Mouse (Mus musculus) frontal cortex, adult (tissue): ENCODE data around the gene 4921539E11Rik.

ENCODE experiments used
- ATAC-seq: cut with Nextera tagmentation; 2 replicates; pipeline ENCODE4 v1.9.2; 2017; ENCODE audit warnings: mild to moderate bottlenecking, moderate library complexity, mixed read lengths; ENCODE audit not compliant: low TSS enrichment

4921539E11Rik gene

DNA sequence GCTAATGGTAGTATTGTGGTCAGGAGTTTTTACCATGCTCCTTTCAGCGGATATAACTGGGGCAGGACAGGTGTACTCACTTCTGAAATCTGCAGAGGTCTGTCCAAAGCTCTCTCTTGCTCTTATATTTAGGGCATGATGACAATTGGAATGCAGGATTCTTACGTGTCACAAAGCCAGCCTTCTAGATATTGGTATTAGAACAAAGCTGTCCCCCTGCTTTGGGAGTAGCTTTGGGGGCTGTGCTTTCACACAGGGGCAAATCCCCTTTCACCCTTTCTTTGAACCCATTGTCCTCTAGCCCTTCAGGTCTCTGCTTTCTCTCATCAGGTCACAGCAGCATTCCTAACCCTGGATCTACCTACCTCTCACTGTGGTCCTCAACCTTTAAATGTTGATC is at the start of gene 4921539E11Rik:
Gene 4921539E11Rik (minus strand): TSS at position 101 of the 400 bp plus-strand sequence.
- no peak for ATAC-seq

DNA sequence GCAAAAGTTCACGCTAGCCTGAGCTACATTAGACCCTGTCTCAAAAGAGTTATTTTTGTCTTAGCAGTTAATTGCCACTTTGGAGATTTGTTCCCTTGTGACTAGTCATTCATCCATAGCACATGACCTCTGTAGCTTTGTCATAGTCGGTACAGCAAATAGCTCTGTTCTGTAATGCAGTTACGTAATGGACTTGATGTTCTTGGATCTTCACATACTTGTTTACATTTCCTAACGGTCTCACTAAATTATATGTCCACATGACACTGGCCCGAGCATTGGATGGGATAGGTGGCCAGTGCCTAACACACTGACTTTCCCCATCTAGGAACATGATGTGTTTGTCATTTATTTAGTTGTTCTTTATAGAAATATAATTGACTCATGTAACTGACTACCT is 44.5 kb upstream of the 4921539E11Rik start:
- ATAC-seq = no peak

DNA sequence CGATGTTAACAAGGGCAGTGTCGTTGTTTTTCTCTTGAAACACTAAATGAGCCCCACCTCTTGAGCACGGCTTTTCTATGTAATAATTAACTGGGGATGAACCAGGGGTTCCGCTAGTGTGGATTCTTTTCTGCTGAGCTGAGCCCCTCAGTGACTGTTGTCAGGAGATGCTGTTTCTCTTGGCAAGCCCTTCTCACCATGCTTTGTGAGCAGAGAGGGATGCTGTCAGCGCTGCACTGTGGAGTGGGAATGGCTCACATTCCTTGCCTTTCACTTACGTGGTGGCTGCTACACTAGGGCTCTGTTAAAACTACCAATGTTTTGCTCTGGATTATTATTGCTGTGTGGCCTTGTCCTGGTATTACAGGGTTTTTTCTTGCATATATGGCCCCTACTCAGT is 38.7 kb upstream of the 4921539E11Rik start:
- ATAC-seq = no peak

DNA sequence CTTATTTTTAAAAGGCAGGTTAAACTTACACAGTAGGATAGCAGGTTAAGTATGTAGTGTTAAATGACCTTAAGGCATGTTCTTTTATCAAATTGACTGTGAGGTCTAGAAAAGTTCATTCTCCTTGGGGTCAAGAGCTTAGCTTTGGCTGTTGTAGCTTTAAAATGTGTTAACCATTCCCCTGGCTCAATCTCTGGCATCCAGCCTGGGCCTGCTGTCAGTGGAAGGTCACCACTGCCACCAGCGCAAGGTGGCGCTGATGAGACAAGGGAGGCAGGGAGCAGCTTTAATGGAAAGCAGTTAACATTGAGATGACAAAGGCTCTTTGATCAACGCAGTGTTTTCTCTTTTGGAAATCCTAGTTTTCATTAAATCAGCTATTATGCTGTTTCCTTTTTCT is 36.3 kb upstream of the 4921539E11Rik start:
- ATAC-seq = no peak

DNA sequence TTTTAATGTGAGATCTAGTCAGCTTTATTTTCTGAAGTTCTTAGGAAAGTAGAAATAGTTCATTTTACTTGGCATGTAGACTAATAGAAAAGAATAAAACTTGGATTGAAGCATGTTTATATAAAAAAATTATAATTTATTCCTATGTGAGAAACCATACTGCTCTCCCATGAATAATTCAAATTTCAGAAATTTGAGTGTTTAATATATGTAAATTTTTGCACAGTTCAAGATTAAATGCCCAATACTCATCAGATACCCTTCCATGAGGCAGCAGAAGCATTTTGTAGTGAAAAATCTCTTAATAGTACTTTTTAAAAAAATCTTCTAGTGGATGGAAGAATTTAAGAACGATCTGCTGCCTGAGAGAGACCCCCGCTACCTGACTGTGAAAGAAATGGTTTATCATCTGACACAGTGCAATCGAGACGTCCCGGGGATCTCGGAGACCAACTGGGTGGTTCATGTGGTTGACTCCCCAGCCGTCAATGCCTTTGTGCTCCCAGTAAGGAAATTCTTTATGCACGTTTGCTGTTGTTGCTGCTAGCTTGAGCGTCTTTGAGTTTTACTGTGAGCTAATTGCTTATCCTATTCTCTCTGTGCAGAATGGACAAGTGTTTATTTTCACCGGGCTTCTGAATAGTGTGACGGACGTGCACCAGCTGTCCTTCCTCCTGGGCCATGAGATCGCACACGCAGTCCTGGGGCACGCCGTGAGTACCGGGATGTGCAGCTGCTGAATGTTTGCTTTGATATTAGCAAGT is 34.2 kb upstream of the 4921539E11Rik start:
- ATAC-seq = no peak

DNA sequence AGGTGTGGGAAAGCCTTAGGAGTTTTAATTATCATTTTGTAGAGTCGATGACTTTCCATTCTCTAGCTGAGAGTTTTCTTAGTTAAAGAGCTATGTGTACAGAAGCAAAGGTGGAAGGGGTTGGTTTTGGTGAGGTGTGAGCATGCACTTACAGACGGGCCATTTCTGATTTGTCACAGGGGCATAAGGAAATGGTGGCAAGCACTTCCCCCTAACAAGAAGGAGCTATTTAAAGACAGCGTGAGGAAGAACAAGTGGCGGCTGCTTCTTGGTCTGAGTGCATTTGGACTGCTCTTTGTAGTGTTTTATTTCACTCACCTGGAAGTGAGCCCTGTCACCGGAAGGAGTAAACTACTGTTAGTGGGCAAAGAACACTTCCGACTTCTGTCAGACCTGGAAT is 30.8 kb upstream of the 4921539E11Rik start:
- no peak for ATAC-seq

DNA sequence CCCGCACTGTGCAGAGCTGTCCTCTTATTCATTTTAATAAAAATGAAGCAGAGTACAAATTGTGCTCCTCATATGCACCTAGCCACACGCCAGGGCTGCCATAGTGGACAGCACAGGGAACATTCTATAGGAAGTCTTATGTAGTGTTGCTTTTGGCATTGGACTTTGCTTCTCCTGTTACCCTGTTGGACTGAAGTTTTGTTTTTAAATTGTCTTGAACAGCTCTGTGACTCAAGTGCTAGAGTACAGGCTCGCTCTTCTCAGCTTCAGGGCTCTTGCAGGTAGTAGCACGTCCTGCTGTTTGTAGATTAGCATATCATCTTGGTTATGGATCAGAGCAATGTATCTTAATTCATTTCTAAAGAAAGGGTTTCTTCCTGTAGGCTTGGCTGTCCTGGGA is 25.2 kb upstream of the 4921539E11Rik start:
- ATAC-seq = no peak

DNA sequence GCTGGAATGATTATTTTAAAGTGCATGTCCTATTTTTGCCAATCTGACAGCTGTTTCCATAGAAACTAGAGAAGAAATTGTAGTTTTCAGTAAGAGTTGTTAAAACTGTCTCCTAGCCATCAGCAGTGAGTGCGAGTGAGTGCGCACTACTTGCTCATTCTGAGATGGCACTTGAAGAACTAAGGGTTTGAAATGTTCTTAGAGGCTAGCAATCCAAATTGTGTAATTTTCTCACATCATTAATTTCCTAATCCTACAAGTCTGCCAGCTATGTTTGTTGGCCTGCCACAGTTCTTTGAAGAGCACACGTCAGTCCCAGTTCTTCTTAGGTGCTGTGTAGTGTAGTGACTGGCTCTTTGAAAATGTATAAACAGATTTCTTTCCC is 23.9 kb upstream of the 4921539E11Rik start:
- no peak for ATAC-seq

DNA sequence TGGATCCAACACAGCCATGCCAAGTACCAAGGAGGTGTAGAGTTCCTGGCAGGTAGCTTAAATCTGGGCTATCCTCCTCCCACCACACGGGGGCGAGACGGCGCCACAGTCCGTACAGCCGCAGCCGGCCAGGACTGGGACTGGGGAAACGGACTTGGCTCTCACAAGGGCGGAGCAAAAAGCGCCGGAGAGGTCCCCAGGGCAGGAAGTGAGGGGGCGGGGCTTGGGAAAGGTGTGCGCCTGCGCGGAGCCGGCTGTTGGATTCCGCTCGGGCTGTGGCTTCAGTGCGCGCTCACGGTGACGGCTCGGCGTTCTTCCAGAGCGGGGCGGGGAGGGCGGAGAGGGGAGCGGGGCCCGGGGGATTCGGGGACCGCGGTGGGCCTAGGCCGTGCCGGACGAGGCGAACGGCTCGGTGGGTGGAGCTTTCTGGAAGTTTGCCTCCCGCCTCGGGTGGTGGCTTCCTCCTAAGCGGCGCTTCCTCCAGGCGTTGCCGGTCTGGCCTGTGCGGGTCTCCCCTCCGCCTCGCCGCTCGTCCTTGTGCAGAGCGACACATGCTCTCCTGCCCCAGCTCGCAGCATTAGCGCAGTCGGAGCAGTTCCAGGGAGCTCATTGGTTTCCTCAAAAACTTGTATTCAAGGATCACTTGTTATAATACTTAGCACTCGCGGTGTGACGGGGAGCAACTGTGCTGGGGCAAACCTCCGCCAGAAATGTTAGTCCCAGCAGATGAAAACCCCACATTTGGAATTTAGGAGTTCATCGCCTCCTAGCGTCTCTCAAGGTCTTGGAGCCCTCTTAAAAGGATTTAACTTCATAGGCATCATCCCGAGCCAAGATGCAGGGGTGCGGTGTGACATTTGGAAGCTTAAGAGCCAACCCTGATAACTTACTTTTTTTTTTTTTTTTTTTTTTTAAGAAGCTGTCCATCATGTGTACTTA is 23.2 kb upstream of the 4921539E11Rik start, which contains the start of gene Oma1:
Gene Oma1 (plus strand): TSS at position 226 of the 939 bp plus-strand sequence.
- ATAC-seq = peak; percentile 94

DNA sequence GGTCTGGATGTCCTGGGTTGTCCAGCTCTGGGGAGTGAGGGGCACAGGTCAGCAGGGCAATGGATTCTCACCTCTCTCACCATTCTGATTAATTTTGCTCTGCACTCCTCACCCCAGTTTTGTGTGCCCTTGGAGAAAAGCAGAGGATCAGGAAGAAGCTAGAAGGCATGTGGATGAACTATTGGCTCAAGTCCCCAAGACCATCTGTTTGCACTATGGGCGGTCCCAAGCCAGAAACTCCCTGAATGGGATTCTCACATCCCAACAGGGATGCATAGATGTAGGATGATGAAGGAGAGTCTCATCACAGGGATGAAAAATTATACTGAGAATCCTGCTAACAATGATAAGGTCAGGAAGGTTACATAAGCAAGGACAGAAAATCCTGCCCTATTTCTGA is 13.2 kb upstream of the 4921539E11Rik start:
- no peak for ATAC-seq

DNA sequence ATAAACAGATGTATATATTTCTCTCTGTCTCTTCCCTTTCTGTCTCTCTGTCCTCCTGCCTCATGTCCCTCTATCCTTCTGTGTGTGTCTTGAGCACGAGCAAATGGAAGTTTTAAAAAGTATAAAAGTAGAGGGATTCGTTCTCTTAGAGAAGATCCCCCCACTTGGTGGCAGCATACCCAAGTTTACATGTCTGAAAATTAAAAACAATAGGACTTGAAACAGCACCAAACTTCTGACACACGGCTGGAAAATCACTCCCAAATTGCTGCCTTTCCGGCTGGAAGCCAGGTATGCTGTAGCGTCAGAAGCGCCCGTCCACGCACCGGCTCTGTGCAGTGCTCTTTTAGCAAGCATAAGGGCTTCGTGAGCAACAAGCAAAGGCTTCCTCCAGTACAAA is 8.7 kb upstream of the 4921539E11Rik start:
- peak; percentile 52; the same call in 1 of the 2 replicates for ATAC-seq

DNA sequence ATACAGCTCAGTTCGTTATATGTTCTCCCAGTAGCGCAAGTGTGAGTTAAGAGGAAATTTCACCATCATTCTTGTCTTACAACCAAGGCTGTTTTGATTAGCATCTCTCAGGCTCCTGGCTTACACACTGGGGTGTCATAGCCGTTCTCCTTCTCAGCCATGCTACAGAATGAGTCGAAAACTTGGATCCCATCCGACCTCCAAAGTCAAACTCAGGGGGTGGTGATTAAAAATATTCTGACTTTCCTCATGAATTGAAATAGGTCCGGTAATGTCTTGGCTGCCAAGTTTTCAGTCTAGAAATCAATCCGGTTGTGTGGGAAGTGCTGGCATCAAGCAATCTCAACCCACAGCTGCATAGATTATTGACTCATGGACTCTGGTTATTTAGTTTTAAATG is 2.3 kb downstream of the 4921539E11Rik start:
- peak; percentile 80 for ATAC-seq

DNA sequence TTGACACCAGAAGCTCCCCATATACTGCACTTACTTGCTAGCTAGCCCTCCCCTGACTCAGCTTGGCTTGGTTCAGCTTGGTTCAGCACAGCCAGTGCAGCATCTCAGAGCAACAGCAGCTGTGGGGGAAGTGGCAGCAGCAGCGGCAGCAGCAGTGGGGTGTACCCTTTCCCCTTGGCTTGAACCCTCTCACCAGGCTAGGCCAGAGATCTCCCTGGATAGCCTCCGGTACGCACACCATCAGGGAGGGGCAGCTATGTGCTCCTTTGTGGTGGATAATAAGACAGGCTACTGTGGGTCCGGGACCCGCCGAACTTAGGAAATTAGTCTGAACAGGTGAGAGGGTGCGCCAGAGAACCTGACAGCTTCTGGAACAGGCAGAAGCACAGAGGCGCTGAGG is 17.6 kb downstream of the 4921539E11Rik start:
- no peak for ATAC-seq

DNA sequence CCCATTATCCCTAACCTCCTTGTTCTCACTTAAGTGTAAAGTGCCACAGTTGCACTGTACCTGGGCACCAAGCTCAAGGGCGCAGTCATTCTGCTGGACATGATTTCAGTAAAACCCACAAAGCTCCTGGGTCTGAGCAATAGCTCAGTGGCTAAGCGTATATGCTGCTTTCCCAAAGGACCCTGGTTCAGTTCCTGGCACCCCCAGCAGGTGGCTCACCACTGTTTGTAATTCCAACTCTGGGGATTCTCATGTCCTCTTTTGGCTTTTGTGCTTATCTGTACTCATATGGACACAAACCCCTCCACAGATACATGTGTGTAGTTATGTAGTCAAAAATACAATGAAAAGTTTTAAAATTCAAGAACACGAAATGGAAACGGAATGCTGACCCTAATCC is 21.3 kb downstream of the 4921539E11Rik start:
- no peak for ATAC-seq

DNA sequence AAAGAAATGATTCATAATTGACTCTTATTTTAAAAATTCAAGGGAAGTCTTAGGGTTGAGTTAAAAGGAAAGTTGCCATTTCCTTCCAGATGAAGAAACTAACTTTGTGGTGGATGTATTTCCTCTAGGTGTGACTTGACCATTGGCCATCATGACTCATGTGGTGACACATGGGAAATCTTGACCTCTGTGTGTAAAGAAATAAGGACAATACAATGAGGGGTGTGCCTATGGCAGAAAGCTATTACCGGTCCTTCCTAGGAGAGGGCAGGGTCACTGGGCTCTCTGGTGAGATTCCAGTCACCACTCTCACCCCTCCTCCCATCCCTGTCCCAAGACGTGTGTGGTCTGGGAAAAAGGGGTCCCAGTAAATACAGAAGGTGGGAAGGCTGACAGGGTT is 25.5 kb downstream of the 4921539E11Rik start:
- ATAC-seq = no peak

DNA sequence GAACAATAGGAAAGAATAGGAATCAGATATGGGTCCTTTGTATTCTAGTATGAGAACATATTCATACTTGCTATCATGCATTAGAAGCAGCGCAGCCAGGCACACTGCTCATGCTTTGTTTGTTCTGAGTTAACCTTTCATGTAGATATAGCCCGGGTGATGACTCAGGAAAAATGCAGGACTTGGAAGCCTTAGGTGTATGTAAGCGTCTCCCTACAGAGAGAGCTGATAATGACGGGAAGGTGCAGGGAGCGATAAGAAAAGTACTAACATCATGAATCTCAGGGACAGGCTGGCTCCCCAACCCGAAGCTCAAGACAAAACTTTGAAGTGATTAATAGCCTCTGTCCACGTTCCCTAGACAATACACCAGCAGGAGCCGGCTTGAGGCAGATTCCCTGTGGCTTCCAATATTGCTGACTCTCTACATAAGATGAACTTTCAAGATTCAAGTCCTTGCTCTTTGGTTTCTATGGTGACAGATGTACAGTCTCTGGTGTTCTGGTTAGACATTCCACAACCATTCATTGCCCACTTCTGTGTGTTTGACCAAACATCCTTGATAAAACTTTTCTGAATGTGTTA is 26.8 kb downstream of the 4921539E11Rik start:
- no peak for ATAC-seq

DNA sequence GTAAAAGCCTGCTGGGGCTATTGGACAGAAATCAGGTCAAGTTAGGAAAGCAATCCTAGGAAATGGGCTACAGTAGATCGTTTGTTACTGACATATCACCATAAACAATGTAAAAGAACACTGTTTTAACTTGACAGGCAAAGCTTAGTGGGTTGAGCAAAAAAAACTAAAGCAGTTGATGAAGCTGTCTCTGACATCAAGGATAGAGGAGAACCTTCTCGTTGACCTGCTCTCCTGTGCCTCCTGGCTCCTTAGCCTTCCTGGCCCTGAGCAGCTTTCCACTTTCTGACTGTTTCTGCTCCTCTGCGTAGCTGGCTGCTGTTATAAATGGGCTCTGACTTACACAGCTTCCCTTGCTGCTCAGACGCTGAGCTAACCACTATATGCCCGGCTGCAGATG is 27.3 kb downstream of the 4921539E11Rik start:
- no peak for ATAC-seq

DNA sequence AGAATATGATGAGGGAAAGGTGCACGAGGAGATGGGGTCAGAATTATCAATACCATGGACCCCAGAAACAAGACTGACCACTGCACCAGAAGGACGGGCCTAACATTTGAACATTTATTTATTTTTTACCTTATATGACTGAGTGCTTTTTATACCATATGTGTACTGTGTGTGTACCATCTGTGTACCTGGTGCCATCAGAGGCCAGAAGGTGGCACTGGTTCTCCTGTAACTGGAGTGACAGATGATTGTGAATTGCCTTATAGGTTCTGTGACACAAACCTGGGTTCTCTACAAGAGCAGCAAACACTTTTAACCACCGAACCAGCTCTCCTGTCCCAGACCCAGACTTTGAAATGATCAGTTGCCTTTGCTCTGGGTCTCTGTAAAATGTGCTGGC is 31.8 kb downstream of the 4921539E11Rik start:
- no peak for ATAC-seq

DNA sequence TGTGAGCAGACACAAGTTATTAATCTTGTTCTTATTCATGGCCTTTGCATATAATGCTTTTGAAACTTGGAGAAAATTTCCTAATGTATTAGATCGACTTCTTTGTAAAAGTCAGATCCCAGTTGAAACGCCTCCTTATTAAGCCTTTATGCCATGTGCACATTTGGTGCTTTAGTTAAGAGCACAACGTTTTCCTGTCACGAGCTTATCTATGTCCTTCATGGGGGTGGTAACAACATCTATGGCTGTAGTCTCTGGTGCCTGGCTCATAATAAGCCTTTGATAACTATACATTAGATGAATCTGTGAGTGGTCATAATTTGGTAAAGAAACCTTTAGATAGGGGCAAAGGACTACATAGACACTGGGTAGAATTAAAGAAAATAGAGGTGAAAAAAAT is 36.8 kb downstream of the 4921539E11Rik start:
- no peak for ATAC-seq

DNA sequence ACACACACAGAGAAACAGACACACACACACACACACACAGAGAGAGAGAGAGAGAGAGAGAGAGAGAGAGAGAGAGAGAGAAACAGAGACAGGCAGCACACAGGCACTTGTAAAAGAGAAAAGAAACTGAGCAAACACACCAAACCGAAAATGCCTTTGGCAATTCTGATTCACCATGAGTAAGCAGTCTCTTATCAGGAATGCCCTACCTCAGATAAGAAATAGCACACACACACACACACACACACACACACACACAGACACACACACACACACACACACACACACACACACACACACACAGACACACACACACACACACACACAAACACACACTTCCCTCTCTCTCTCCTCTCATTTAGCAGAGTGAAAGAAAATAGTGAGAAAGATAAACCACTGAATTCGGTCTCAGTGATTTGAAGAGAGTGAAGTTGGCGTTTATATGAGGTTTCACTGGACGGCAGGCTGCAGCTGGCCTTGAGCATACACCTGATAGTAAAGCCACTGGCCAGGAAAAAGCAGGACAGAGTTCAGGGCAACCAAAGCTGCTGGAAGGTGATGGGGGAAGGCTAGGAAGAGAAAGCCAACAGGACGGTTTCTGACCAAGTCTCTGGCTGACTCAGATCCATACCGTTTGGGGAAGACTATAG is 41.1 kb downstream of the 4921539E11Rik start:
- no peak for ATAC-seq

DNA sequence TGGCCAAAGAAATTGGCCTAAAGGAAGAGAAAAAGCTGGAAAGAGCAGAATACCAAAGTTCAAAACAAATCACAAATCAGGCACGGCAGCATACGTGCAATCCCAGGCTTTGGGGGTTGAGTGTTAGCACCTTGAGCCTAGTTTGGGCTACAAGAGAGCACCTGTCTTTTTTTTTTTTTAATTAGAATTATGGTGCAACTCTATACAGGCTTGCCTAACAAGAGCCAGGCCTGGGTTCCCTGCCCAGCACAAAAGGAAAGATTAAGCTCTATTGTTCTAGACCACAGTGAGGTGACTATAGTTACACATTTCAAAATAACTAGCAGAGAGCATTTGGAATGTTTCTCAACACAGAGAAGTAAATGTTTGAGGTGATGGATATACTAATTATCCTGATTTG is 42.9 kb downstream of the 4921539E11Rik start:
- no peak for ATAC-seq

DNA sequence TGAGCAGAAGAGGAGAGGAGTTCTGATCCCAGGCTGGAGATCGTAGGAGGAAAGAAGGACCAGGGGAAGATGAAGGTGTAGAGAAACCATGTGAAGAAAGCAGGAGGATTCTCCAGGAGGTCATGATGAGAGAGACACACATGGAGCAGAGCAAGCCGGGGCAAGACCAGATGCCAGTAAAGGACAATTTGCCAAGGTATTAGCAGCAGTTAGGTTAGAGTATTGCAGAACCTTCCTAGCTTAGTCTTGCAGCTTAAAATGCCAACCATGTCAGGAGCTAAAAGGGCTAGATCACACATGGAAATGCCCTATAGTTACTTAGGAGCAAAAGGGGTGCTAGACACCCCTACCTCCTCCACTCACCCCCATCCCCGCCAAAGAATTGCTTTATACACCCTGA is 43.4 kb downstream of the 4921539E11Rik start:
- no peak for ATAC-seq
